Mouse (Mus musculus): ENCODE measurements around the gene Haus7. TPM values are rescaled to one million over a fixed set of nuclear protein-coding genes. Genes with fewer than 3 reads are reported as not detected.
"Not testable (repeated sequence)": the region's sequence is repeated elsewhere in the genome, so short reads cannot be mapped to it uniquely, and the experiment has no call there.

Gene Haus7
- total RNA-seq (2021), result 10 to 100 TPM; 45.4 to 52.8 TPM
- long read RNA-seq, experiment 1, transcript Haus7-201 (10 exons, 1,380 nt), result major isoform, 49 of 63 reads
- long read RNA-seq, experiment 1, partial matches to known transcripts, result 2 of 63 reads
- long read RNA-seq, experiment 1, other reads (novel, unspliced or antisense), result 12 of 63 reads
- long read RNA-seq, experiment 2, transcript Haus7-201 (10 exons, 1,380 nt), result major isoform, 38 of 55 reads
- long read RNA-seq, experiment 2, partial matches to known transcripts, result 1 of 55 reads
- long read RNA-seq, experiment 2, other reads (novel, unspliced or antisense), result 14 of 55 reads

DNA sequence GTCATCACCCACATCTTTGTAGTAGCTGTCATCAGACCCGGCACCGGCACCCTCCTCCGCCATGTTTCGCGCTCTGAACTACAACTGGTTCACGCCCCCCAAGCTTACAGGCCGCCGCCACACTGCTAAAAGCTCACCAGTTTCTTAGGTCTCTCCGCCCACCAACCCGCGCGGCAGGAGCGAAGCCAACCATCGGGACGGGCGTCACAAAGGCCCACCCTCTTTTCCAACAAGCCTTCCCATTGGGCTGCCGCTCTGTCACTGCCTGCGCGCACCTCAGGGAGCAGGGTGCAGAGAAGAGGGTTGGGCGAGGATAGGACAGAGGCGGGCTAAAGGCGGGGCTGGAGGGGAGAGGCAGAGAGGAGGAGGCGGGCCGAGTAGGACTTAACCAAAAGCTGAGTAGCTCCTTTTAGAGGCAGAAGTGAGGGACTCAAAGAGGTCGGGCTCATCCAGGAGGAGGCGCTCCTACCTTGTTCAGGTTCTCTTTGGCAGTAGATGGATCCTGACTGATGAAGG, at the start of gene Haus7:
Gene Haus7, minus strand, starts transcription at position 168 of the 516 bp plus-strand sequence.
- DNase-seq (ENCODE audit: low spot score in 2 of 2), result peak; percentile 53 to 75

DNA sequence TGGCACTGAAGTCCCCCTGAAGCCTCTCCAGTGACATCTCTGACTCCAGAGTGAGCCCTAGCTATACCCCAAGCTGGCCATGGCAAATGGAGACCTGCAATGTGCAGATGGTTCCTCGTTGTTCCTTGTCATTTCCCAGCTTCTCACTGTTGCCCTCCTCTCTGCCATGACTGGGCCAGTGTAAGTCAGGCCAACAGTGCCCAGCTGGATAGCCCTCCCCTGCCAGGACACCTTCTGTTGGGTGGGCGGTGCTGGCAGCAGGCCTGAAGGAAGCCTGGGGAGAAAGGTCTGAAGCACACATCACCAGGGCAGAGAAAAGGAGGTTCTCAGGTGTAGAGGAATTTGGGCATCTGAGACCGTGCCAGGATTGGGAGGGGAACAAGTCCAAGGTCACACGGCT, 47.7 kb upstream of the Haus7 start:
- no peak for DNase-seq (ENCODE audit: low spot score in 2 of 2)

- DNase-seq (ENCODE audit: low spot score in 2 of 2), result no peak
These were observed 46.4 kb upstream of the Haus7 start for GRCm38 (mm10) chrX:73505130-73505735.

GRCm38 (mm10) chrX:73496746-73497145, 37.9 kb upstream of the Haus7 start:
- DNase-seq (ENCODE audit: low spot score in 2 of 2), result no peak

GRCm38 (mm10) chrX:73493567-73493966, 34.7 kb upstream of the Haus7 start:
- DNase-seq (ENCODE audit: low spot score in 2 of 2), result not testable (repeated sequence)

DNA sequence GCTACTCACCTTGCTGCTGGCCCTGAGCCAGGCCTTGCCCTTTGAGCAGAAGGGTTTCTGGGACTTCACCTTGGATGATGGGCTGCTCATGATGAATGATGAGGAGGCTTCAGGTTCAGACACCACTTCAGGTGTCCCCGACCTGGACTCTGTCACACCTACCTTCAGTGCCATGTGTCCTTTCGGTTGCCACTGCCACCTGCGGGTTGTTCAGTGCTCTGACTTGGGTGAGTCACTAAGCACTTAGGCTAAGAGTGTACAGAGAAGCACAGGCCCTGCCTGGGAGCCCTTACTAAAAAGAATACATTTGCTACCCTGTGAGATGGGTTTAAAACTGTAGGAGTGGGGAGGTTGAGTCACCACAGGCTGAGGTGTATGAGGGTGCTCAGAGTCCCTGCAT, 32.0 kb upstream of the Haus7 start:
- DNase-seq (ENCODE audit: low spot score in 2 of 2), result no peak

GRCm38 (mm10) chrX:73490186-73490585, 31.3 kb upstream of the Haus7 start:
- DNase-seq (ENCODE audit: low spot score in 2 of 2), result no peak

- no peak for DNase-seq (ENCODE audit: low spot score in 2 of 2)
These were observed 28.1 kb upstream of the Haus7 start for GRCm38 (mm10) chrX:73486920-73487319.

DNA sequence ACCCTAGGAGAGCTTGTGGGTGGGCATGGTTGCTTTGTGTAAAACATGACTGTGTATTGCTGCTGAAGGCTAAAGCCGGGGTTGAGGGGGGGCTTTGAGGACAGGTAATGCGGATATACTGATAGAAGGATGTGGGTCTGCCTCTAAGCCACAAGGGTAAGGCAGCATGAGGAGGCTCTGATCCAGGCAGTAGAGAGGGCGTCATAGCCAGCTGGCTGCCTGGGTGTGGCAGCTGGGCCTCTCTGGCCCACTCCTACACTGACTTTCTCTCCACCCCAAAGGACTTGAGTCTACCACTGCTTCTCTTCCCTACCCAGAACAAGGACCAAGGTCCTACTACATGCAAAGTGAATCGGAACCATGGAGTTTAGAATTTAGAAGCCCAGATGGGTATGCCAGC, 26.0 kb upstream of the Haus7 start:
- DNase-seq (ENCODE audit: low spot score in 2 of 2), result no peak

- DNase-seq (ENCODE audit: low spot score in 2 of 2), result no peak
These were observed 25.2 kb upstream of the Haus7 start for GRCm38 (mm10) chrX:73484076-73484475.

DNA sequence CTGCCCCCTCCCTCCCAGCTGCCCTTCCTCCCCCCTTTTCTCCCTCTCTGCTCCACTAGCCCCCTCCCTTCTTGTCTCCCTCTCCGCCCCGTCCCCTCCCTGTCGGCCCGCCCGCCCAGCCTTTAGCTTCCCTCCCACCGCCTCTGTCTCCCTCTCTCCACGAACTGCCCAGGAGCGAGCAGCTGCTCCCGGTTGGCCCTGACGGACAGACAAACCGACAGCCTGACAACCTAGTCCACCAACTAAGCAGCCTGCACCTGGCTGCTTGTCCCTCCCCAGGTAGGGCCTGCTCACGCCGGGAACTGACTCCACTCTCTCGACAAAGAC, 24.6 kb upstream of the Haus7 start, which contains the start of gene Bgn:
Gene Bgn, plus strand, starts transcription at position 119 of the 327 bp plus-strand sequence.
- no peak for DNase-seq (ENCODE audit: low spot score in 2 of 2)

DNA sequence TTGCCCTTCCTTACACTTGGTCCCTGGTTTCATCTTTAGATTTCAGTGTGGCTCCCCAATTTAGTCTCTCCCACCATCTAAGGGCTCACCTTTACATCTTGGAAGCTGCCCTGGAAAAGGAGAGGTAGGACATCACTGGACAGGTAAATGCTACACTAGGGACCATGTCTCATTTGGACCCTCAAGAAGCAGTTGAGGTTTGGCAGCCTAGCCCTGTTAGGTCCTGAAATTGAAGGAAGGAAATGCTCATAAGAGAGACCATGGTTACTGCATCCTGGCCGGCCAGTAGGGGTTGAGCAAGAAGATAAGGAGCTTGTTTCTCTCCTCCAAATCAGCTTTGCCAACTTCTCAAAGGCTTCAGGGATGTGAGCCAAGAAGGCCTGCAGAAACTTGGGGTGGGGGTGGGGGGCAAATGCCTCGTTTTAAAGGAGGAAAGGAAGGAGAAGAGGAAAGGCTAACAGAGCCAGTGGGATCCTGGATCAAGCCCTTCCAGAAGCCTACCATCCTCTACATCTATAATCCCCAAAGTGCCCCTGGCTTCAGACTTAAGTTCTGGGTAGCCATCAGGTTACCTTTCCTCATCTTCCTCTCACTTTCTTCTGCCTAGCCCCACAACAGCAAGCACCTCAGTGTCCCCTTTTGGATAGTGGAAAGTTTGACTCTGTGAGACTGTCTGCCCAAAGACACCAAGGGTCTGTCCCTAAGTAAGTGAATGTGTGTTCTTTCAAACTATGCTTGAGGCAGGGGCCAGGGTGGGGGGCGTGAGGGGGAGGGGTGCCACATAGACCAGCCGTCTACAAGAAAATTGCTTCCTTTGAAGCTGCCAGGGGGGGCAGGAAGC, 24.0 kb upstream of the Haus7 start:
- no peak for DNase-seq (ENCODE audit: low spot score in 2 of 2)

DNA sequence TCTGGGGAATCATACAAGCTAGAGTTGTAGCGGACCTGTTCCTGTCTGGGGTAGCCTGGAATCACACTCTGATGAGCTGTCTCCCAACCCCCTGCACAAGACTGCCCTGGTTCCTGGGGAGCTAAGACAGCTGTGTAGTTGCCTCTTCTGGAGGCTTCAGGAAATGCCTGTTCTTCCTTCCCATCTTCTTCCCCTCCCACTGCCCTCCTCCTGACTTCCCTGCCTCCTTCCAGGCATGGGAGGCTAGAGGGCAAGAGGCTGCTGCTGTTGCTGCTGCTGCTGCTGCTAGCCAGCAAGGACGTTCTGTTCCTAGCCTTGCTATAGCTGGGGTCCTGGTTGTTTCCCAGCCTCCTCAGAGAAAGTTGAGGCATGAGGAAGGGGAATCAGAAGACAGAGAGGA, 21.5 kb upstream of the Haus7 start:
- DNase-seq (ENCODE audit: low spot score in 2 of 2), result no peak

- no peak for DNase-seq (ENCODE audit: low spot score in 2 of 2)
These were observed 20.8 kb upstream of the Haus7 start for GRCm38 (mm10) chrX:73479656-73480055.

- DNase-seq (ENCODE audit: low spot score in 2 of 2), result no peak
These were observed 18.7 kb upstream of the Haus7 start for GRCm38 (mm10) chrX:73477500-73477899.

DNA sequence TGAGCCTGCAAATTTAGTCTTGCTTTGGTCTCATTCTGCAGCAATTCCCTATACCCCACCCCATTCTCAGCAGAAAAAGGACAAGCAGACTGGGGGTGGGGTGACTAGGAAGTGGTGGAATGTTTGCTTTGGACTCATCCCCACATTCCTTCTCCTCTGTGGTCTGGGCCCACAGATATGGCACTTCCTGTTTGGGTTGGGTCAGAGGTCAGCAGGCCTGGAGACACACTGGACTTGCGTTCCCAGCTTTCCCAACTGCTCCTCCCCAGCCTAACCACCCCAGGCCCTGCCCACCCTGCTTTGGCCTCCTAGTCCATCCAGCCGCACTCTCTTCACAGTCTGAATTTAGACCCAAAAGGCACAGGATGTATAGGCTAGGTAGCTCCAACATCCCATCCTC, 17.8 kb upstream of the Haus7 start:
- DNase-seq (ENCODE audit: low spot score in 2 of 2), result no peak

GRCm38 (mm10) chrX:73475658-73476256, 16.9 kb upstream of the Haus7 start:
- DNase-seq (ENCODE audit: low spot score in 2 of 2), result no peak

GRCm38 (mm10) chrX:73474340-73475165, 15.7 kb upstream of the Haus7 start:
- no peak for DNase-seq (ENCODE audit: low spot score in 2 of 2)

- DNase-seq (ENCODE audit: low spot score in 2 of 2), result no peak
These were observed 12.9 kb upstream of the Haus7 start for GRCm38 (mm10) chrX:73471764-73472163.

DNA sequence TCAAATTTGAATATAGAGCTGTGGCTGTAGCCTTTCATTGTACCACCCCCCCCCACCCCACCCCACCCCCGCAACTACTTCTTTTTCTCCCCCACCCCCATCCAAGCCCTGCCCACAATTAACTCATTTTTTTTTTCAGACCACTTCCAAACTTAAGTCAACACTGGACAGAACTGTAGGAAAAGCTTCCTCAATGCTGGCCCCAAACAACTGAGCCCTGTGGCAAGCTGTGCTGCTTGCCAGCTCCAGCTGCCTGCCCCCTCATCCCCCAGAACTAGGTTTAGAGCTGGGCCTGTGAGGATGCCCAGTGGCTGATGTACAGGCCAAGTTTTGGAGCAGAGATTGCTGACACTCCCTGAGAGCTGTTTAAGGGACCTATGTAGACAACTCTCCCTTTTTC, 9.9 kb upstream of the Haus7 start:
- DNase-seq (ENCODE audit: low spot score in 2 of 2), result no peak

DNA sequence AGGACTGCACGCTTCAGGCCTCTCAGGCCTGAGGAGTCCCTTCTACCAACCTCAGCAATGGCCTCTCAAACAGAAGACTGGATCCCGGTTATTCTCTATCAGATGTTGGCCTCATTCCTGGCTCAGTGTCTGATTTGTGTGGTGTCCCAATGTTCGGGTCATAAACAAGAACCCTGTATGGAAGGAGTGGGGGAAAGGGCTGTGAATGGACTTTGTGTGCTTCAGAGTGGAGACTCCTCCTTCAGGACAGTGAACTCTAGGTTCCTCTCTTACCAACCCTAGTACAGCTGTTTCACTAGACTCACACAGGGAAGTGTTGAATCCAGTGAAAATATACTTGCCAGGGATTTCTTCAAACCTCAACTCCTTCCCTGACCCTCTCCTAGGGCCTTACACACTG, 9.5 kb upstream of the Haus7 start:
- no peak for DNase-seq (ENCODE audit: low spot score in 2 of 2)
